7 mouse cellular contexts compared by ENCODE assay signal in the genomic region with DNA sequence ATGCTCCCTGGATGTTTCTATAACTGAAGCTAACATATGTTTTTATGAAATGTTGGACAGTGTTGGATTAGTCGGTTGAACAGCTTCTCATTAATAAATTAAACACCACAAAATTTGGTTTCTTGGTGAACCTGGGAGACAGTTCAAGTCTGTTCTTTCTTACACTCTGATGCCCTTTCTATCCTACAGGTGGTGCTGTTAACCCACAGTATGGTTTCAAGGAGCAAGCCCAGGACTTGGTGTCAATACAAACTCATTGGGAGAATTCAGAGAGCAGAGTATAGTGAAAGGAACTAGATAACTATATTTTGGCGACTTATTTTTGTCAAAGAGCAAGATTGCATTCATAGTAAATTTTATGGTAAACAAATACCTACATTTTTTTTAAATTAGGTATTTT.
DNase-seq lines count a peak whose midpoint lies in the region; ATAC-seq and TF ChIP-seq lines count a peak whose summit lies in the region.

No protein-coding gene starts in this region.

- no peaks in the 10 kb centered on the region for H3K4me1 ChIP-seq in liver, adult 2 months (ENCODE audit: control insufficient read depth, insufficient read depth, low read length)
- H3K4me1 ChIP-seq in liver, embryonic 12.5 days, result no peaks in the 10 kb centered on the region

- no peaks in the 10 kb centered on the region for H3K36me3 ChIP-seq in liver, adult 2 months (ENCODE audit: control insufficient read depth, insufficient read depth, low read length)
- no peaks in the 10 kb centered on the region for H3K36me3 ChIP-seq in liver, embryonic 12.5 days

- 25% methylated on average over 2 of the region's 2 CpGs for WGBS in liver, adult 2 months
- 12% methylated on average over 2 of the region's 2 CpGs for WGBS in liver, embryonic 12.5 days (ENCODE audit: insufficient replicate concordance)

- no peaks in the 10 kb centered on the region for H3K9me3 ChIP-seq in liver, embryonic 12.5 days (replicated peaks)

- no peaks in the 10 kb centered on the region for H3K79me2 ChIP-seq in liver, adult 2 months (ENCODE audit: control insufficient read depth, insufficient read depth, low read length)

- H3K27ac ChIP-seq in liver, adult 2 months (replicated peaks; ENCODE audit: insufficient read depth, low read depth, low read length), result no peak overlapping the region
- no peak overlapping the region for H3K27ac ChIP-seq in liver, embryonic 12.5 days

- ATAC-seq in liver, embryonic 12.5 days, result no peak
- peak; percentile 76 to 82 for ATAC-seq in hematopoietic stem cell, adult 5-6 weeks (replicated peaks in 1 of 2; ENCODE audit: insufficient read depth in 1 of 2, low FRiP score in 2 of 2, low TSS enrichment in 1 of 2, low read depth in 1 of 2, poor library complexity in 2 of 2, severe bottlenecking in 2 of 2)

- no peaks in the 10 kb centered on the region for H3K27me3 ChIP-seq in liver, adult 2 months (ENCODE audit: control insufficient read depth, insufficient read depth, low read length)
- H3K27me3 ChIP-seq in liver, embryonic 12.5 days (replicated peaks), result no peaks in the 10 kb centered on the region

- no peak overlapping the region for H3K9ac ChIP-seq in liver, adult 2 months (ENCODE audit: low read depth, low read length)
- H3K9ac ChIP-seq in liver, embryonic 12.5 days, result no peak overlapping the region

- peak; percentile 24 for DNase-seq in liver, adult 2 months (ENCODE audit: extremely low read depth, low read depth, low spot score)
- DNase-seq in brain, embryonic 14.5 days (ENCODE audit: low read depth), result peak; percentile 76
- peak; percentile 2 for DNase-seq in retina, postnatal 7 days (ENCODE audit: low read depth, low spot score)
- no peak for DNase-seq in adrenal gland, adult 8-10 months
- DNase-seq in cerebellum, adult 11 months, result no peak

- H3K4me3 ChIP-seq in liver, adult 2 months (ENCODE audit: insufficient read depth, low read depth, low read length), result no peak overlapping the region
- no peak overlapping the region for H3K4me3 ChIP-seq in liver, embryonic 12.5 days

- no peak overlapping the region for H3K4me2 ChIP-seq in liver, embryonic 12.5 days

- TF ChIP-seq CTCF in liver, adult 2 months (IDR thresholded peaks at IDR 0.05; ENCODE audit: low read depth, low read length), result no peak
- peak; percentile 54; the same call in 1 of the 2 replicates for TF ChIP-seq CTCF in brain, embryonic 14.5 days (IDR thresholded peaks at IDR 0.05; ENCODE audit: borderline replicate concordance, extremely low read depth, insufficient read depth, insufficient read length)

- no peak for TF ChIP-seq POLR2A in liver, adult 2 months (IDR thresholded peaks at IDR 0.05; ENCODE audit: extremely low read depth, insufficient read depth, low read length)
- TF ChIP-seq POLR2A in brain, embryonic 14.5 days (IDR thresholded peaks at IDR 0.05; ENCODE audit: borderline replicate concordance, extremely low read depth, insufficient read depth, insufficient read length, poor library complexity, severe bottlenecking), result no peak

Comparison
In these comparisons a context has a peak if more than half of its experiments do, and no peak if none do; other contexts are left out.
1. DNase-seq: peak in liver, adult 2 months (single experiment), brain, embryonic 14.5 days (single experiment) and retina, postnatal 7 days (single experiment); none in adrenal gland, adult 8-10 months (single experiment) and cerebellum, adult 11 months (single experiment).